Comparison of ENCODE assay signal across 13 mouse cellular contexts in genomic region chr3:52452345-52452744, GRCm38 (mm10).
DNase-seq lines count a peak whose midpoint lies in the region; ATAC-seq and TF ChIP-seq lines count a peak whose summit lies in the region.
"Had no signal": no experiment of that assay in that cellular context is flagged by ENCODE, and none has a peak within 500 bp of the region (broad histone marks: within the 10 kb centered on the region; RNA-seq: fewer than 3 reads in every experiment).

No protein-coding gene starts in this region.

- TF ChIP-seq CTCF in heart, postnatal 0 days (IDR thresholded peaks at IDR 0.05; ENCODE audit: low read depth) = no peak

- peak; percentile 58; the same call in 1 of the 2 replicates for ATAC-seq in heart, postnatal 0 days (ENCODE audit: insufficient read depth, low read depth)
- no peak for ATAC-seq in monocyte, adult 5-6 weeks (replicated peaks; ENCODE audit: insufficient number of reproducible peaks, low FRiP score, low TSS enrichment, poor library complexity, severe bottlenecking)
- ATAC-seq: inflammation-experienced regulatory T-cells, adult 6 months had no signal

- no peak overlapping the region for H3K4me2 ChIP-seq in heart, postnatal 0 days (ENCODE audit: low read depth, low read length)

- no peaks in the 10 kb centered on the region for H3K9me3 ChIP-seq in heart, postnatal 0 days (replicated peaks; ENCODE audit: control insufficient read depth, low read length)

- no peaks in the 10 kb centered on the region for H3K27me3 ChIP-seq in heart, postnatal 0 days (ENCODE audit: control insufficient read depth, insufficient read depth, low read length)

- H3K4me3 ChIP-seq in heart, postnatal 0 days (ENCODE audit: low read depth, low read length) = no peak overlapping the region
- H3K4me3 ChIP-seq: erythroblast, embryonic 14.5 days had no signal

- H3K9ac ChIP-seq in heart, postnatal 0 days (replicated peaks; ENCODE audit: low read depth, low read length) = no peak overlapping the region
- H3K9ac ChIP-seq: liver, embryonic 14.5 days had no signal

- peak; percentile 73; the same call in 1 of the 2 replicates for TF ChIP-seq EP300 in heart, postnatal 0 days (IDR thresholded peaks at IDR 0.05; ENCODE audit: low read depth)

- peak; percentile 54 for DNase-seq in embryo, embryonic 10 days (ENCODE audit: low spot score)
- DNase-seq in embryo, embryonic 9.5 days (ENCODE audit: extremely low spot score) = no peak
- DNase-seq in ovary, postnatal 14 days (ENCODE audit: low spot score) = peak; percentile 12
- no peak for DNase-seq in ovary, adult 18-20 months (ENCODE audit: low spot score)
- peak; percentile 13 for DNase-seq in heart, postnatal 0 days (ENCODE audit: low spot score)
- DNase-seq in skeletal muscle tissue, adult 2 months (ENCODE audit: low read depth, low spot score) = peak; percentile 80
- no peak for DNase-seq in right cerebral cortex, postnatal 36 days (ENCODE audit: low spot score in 2 of 2)
- DNase-seq: cerebellum, postnatal 14 days; thymus, postnatal 4 days had no signal

- H3K36me3 ChIP-seq in heart, postnatal 0 days (replicated peaks; ENCODE audit: control insufficient read depth, insufficient read depth, low read length) = no peaks in the 10 kb centered on the region

- 35% methylated on average over 5 of the region's 5 CpGs for WGBS in heart, postnatal 0 days

- no peak overlapping the region for H3K27ac ChIP-seq in heart, postnatal 0 days (ENCODE audit: low read depth)
- H3K27ac ChIP-seq: liver, embryonic 14.5 days had no signal

- 0 out of 2 replicates have a peak, but pooled peaks cover 4% of the 10 kb centered on the region for H3K4me1 ChIP-seq in heart, postnatal 0 days (ENCODE audit: control insufficient read depth, insufficient read depth)

Comparison
In these comparisons a context has a peak if more than half of its experiments do, and no peak if none do; other contexts are left out.
1. DNase-seq: peak in embryo, embryonic 10 days (single experiment), ovary, postnatal 14 days (single experiment), heart, postnatal 0 days (single experiment) and skeletal muscle tissue, adult 2 months (single experiment); none in embryo, embryonic 9.5 days (single experiment), ovary, adult 18-20 months (single experiment) and right cerebral cortex, postnatal 36 days (0 of 2).